ENCODE assay signal across 12 mouse cellular contexts in genomic region chr11:85827342-85827741, GRCm38 (mm10). TPM values are rescaled to one million over a fixed set of nuclear protein-coding genes. Genes with fewer than 3 reads are reported as not detected.
DNase-seq lines count a peak whose midpoint lies in the region; ATAC-seq lines count a peak whose summit lies in the region.
"Had no signal": no experiment of that assay in that cellular context is flagged by ENCODE, and none has a peak within 500 bp of the region (broad histone marks: within the 10 kb centered on the region; RNA-seq: fewer than 3 reads in every experiment).

No protein-coding gene starts in this region.

- 5% methylated on average over 9 of the region's 9 CpGs for WGBS in midbrain, embryonic 10.5 days
- WGBS in midbrain, embryonic 14.5 days: 14% methylated on average over 9 of the region's 9 CpGs
- 33% methylated on average over 9 of the region's 9 CpGs for WGBS in kidney, embryonic 16.5 days

- no peaks in the 10 kb centered on the region for H3K9me3 ChIP-seq in midbrain, embryonic 10.5 days (replicated peaks)
- no peaks in the 10 kb centered on the region for H3K9me3 ChIP-seq in midbrain, embryonic 14.5 days (ENCODE audit: control insufficient read depth, low read length)
- no peaks in the 10 kb centered on the region for H3K9me3 ChIP-seq in kidney, embryonic 16.5 days (ENCODE audit: low read length)

- no peak overlapping the region for H3K4me3 ChIP-seq in midbrain, embryonic 10.5 days
- H3K4me3 ChIP-seq in midbrain, embryonic 14.5 days (replicated peaks; ENCODE audit: low read depth, low read length): no peak overlapping the region
- no peak overlapping the region for H3K4me3 ChIP-seq in kidney, embryonic 16.5 days (ENCODE audit: low read length)

- H3K27ac ChIP-seq in midbrain, embryonic 10.5 days (replicated peaks): no peak overlapping the region
- no peak overlapping the region for H3K27ac ChIP-seq in midbrain, embryonic 14.5 days (replicated peaks; ENCODE audit: low read depth, low read length)
- peak overlapping the region; percentile 47 for H3K27ac ChIP-seq in kidney, embryonic 16.5 days (ENCODE audit: low read length)

- no peaks in the 10 kb centered on the region for H3K36me3 ChIP-seq in midbrain, embryonic 10.5 days
- no peaks in the 10 kb centered on the region for H3K36me3 ChIP-seq in midbrain, embryonic 14.5 days (ENCODE audit: control insufficient read depth, insufficient read depth, low read length)
- no peaks in the 10 kb centered on the region for H3K36me3 ChIP-seq in kidney, embryonic 16.5 days (ENCODE audit: insufficient read depth, low read length)

- H3K27me3 ChIP-seq in midbrain, embryonic 10.5 days (ENCODE audit: low read depth, poor library complexity, severe bottlenecking): peaks cover 98% of the 10 kb centered on the region
- peaks cover 71% of the 10 kb centered on the region for H3K27me3 ChIP-seq in midbrain, embryonic 14.5 days (ENCODE audit: control insufficient read depth, insufficient read depth, low read length)
- peaks cover 27% of the 10 kb centered on the region; the same call in 1 of the 2 replicates for H3K27me3 ChIP-seq in kidney, embryonic 16.5 days (ENCODE audit: insufficient read depth, low read length)

- H3K9ac ChIP-seq in midbrain, embryonic 14.5 days (replicated peaks; ENCODE audit: low read length): no peak overlapping the region
- peak overlapping the region; percentile 41 for H3K9ac ChIP-seq in kidney, embryonic 16.5 days (replicated peaks; ENCODE audit: low read length)

- ATAC-seq in midbrain, embryonic 14.5 days (ENCODE audit: low FRiP score, low TSS enrichment): no peak
- no peak for ATAC-seq in kidney, embryonic 16.5 days (ENCODE audit: low FRiP score, low TSS enrichment)

- no peak overlapping the region for H3K4me2 ChIP-seq in midbrain, embryonic 14.5 days (ENCODE audit: low read length)
- H3K4me2 ChIP-seq in kidney, embryonic 16.5 days (replicated peaks; ENCODE audit: low read depth, low read length): no peak overlapping the region

- DNase-seq in adrenal gland, adult 2 months: peak; percentile 54
- no peak for DNase-seq in adrenal gland, adult 18-20 months (ENCODE audit: low spot score in 2 of 2)
- peak; percentile 35 for DNase-seq in midbrain, embryonic 10.5 days (ENCODE audit: low spot score)
- DNase-seq in midbrain, embryonic 14.5 days: no peak
- DNase-seq in retina, postnatal 1 day: peak; percentile 71
- no peak for DNase-seq in frontal cortex, postnatal 25 days (ENCODE audit: low spot score in 2 of 2)
- no peak for DNase-seq in right cerebral cortex, postnatal 4 days

- H3K4me1 ChIP-seq in midbrain, embryonic 10.5 days: peaks cover 70% of the 10 kb centered on the region
- peaks cover 10% of the 10 kb centered on the region; the same call in 1 of the 2 replicates for H3K4me1 ChIP-seq in midbrain, embryonic 14.5 days (ENCODE audit: control insufficient read depth, insufficient read depth, low read length)
- peaks cover 67% of the 10 kb centered on the region for H3K4me1 ChIP-seq in kidney, embryonic 16.5 days (ENCODE audit: insufficient read depth, low read length)

RNA-seq across cellular contexts. Expression of gene Tbx2, which starts 5.0 kb away (rescaled TPM):
- total RNA-seq in adrenal gland, adult 2 months (2021): 10 to 100 TPM; 16.8 to 29.0 TPM
- 54.5 and 56.0 TPM in 2 replicates for polyA plus RNA-seq in adrenal gland, adult 2 months (2012; rRNA removed)
- 10 to 100 TPM; 14.5 to 17.7 TPM for total RNA-seq in adrenal gland, adult 18-20 months (2021)
- polyA plus RNA-seq in midbrain, embryonic 10.5 days (2016; fragmentation: Nextera tagmentation; extraction: Ambion mirVana): 0.27 and 0.43 TPM in 2 replicates
- polyA plus RNA-seq in midbrain, embryonic 14.5 days (2014; fragmentation: Nextera tagmentation; extraction: Ambion mirVana): 0.69 and 0.83 TPM in 2 replicates
- polyA plus RNA-seq in kidney, embryonic 16.5 days (2015; fragmentation: Nextera tagmentation; extraction: Ambion mirVana): 10.3 TPM in 2 replicates

RNA-seq across cellular contexts. Expression of gene Gm11444, which starts 22.8 kb away (rescaled TPM):
- total RNA-seq in adrenal gland, adult 2 months (2021): not detected
- not detected in 2 replicates for polyA plus RNA-seq in adrenal gland, adult 2 months (2012; rRNA removed)
- not detected for total RNA-seq in adrenal gland, adult 18-20 months (2021)
- not detected in 2 replicates for polyA plus RNA-seq in midbrain, embryonic 10.5 days (2016; fragmentation: Nextera tagmentation; extraction: Ambion mirVana)
- not detected in 2 replicates for polyA plus RNA-seq in midbrain, embryonic 14.5 days (2014; fragmentation: Nextera tagmentation; extraction: Ambion mirVana)
- not detected in 2 replicates for polyA plus RNA-seq in kidney, embryonic 16.5 days (2015; fragmentation: Nextera tagmentation; extraction: Ambion mirVana)
- total RNA-seq: heart, adult 8-10 months had no signal
- polyA plus RNA-seq: cortical plate, adult 2 months; limb, embryonic 14.5 days; small intestine, adult 2 months had no signal

RNA-seq across cellular contexts. Expression of gene Tbx4, which starts 58.9 kb away (rescaled TPM):
- under 1 TPM in 1 of 2 experiments, not detected in 1; 0.10 TPM for total RNA-seq in adrenal gland, adult 2 months (2021)
- polyA plus RNA-seq in adrenal gland, adult 2 months (2012; rRNA removed): 0.10 and 0.27 TPM in 2 replicates
- total RNA-seq in adrenal gland, adult 18-20 months (2021): not detected
- 0.04 and 0.20 TPM in 2 replicates for polyA plus RNA-seq in midbrain, embryonic 10.5 days (2016; fragmentation: Nextera tagmentation; extraction: Ambion mirVana)
- polyA plus RNA-seq in midbrain, embryonic 14.5 days (2014; fragmentation: Nextera tagmentation; extraction: Ambion mirVana): 0.21 and 0.22 TPM in 2 replicates
- polyA plus RNA-seq in kidney, embryonic 16.5 days (2015; fragmentation: Nextera tagmentation; extraction: Ambion mirVana): 0.24 and 1.7 TPM in 2 replicates
- total RNA-seq: heart, adult 8-10 months had no signal

Comparison
In these comparisons a context has a peak if more than half of its experiments do, and no peak if none do; other contexts are left out.
1. DNase-seq: peak in adrenal gland, adult 2 months (single experiment), midbrain, embryonic 10.5 days (single experiment) and retina, postnatal 1 day (single experiment); none in adrenal gland, adult 18-20 months (0 of 2), midbrain, embryonic 14.5 days (single experiment), frontal cortex, postnatal 25 days (0 of 2) and right cerebral cortex, postnatal 4 days (single experiment).